Mouse (Mus musculus): ENCODE results near the gene Kif5c.

GRCm38 (mm10) chr2:49642761-49643160 is 23.7 kb downstream of the Kif5c start:
- no peak for TF ChIP-seq CTCF (IDR thresholded peaks at IDR 0.05; ENCODE audit: control insufficient read depth, insufficient read depth, insufficient read length)
- no peak for TF ChIP-seq MYOD1 (IDR thresholded peaks at IDR 0.05; ENCODE audit: control insufficient read depth, insufficient read length, low read depth)
- no peak for TF ChIP-seq MYOG (IDR thresholded peaks at IDR 0.05; ENCODE audit: control insufficient read depth, extremely low read depth, insufficient read length)
- no peak for TF ChIP-seq MAX (IDR thresholded peaks at IDR 0.05)
- TF ChIP-seq USF1 (IDR thresholded peaks at IDR 0.05; ENCODE audit: low read depth) = no peak
- no peak for TF ChIP-seq FOSL1 (IDR thresholded peaks at IDR 0.05; ENCODE audit: insufficient read depth, low read length, poor library complexity, severe bottlenecking)

All from C2C12 (cell line).